Mouse (Mus musculus): Measurements from ENCODE around the gene Nav1.

GRCm38 (mm10) chr1:135633478-135633877 is 26.4 kb upstream of the Nav1 start:
- no peak for TF ChIP-seq SRF (IDR thresholded peaks at IDR 0.05; ENCODE audit: control insufficient read depth, insufficient read length, low read depth)
- TF ChIP-seq POLR2AphosphoS2 (IDR thresholded peaks at IDR 0.05; ENCODE audit: insufficient read length, low read depth): no peak
- TF ChIP-seq TCF12 (IDR thresholded peaks at IDR 0.05; ENCODE audit: insufficient read depth, poor library complexity, severe bottlenecking): no peak
- no peak for TF ChIP-seq POLR2A (IDR thresholded peaks at IDR 0.05; ENCODE audit: insufficient read length, low read depth)
- TF ChIP-seq E2F4 (IDR thresholded peaks at IDR 0.05; ENCODE audit: insufficient read depth): no peak
- no peak for TF ChIP-seq MYOD1 (IDR thresholded peaks at IDR 0.05; ENCODE audit: control insufficient read depth in 1 of 3, insufficient read length in 2 of 3, low read depth in 2 of 3)
